Mouse (Mus musculus): Measurements from ENCODE around the gene Psg26. TPM values are rescaled to one million over a fixed set of nuclear protein-coding genes. Genes with fewer than 3 reads are reported as not detected.

Psg26 gene
- polyA plus RNA-seq (2015; fragmentation: Nextera tagmentation; extraction: Ambion mirVana): not detected in 2 replicates

GRCm38 (mm10) chr7:18484077-18484476 is at the start of gene Psg26:
Gene Psg26, minus strand, starts transcription at chr7:18484177.

GRCm38 (mm10) chr7:18532169-18532568 is 48.2 kb upstream of the Psg26 start, which contains the start of gene Psg25:
Gene Psg25, minus strand, starts transcription at chr7:18532269.

GRCm38 (mm10) chr7:18431941-18432340 is 52.0 kb downstream of the Psg26 start, which contains the start of gene Psg28:
Gene Psg28, minus strand, starts transcription at chr7:18432041.

Other genes with a start within 250 kb of the Psg26 start
- not detected in 2 replicates for gene Mill1, start 238.8 kb downstream of the Psg26 start, polyA plus RNA-seq (2015; fragmentation: Nextera tagmentation; extraction: Ambion mirVana)
- gene Psg18, start 129.2 kb downstream of the Psg26 start, polyA plus RNA-seq (2015; fragmentation: Nextera tagmentation; extraction: Ambion mirVana): not detected in 2 replicates
- not detected in 2 replicates for gene Psg28, start 52.1 kb downstream of the Psg26 start, polyA plus RNA-seq (2015; fragmentation: Nextera tagmentation; extraction: Ambion mirVana)
- gene Psg25, start 48.1 kb upstream of the Psg26 start, polyA plus RNA-seq (2015; fragmentation: Nextera tagmentation; extraction: Ambion mirVana): not detected in 2 replicates
- gene Psg27, start 83.1 kb upstream of the Psg26 start, polyA plus RNA-seq (2015; fragmentation: Nextera tagmentation; extraction: Ambion mirVana): not detected in 2 replicates
- gene Psg23, start 132.3 kb upstream of the Psg26 start, polyA plus RNA-seq (2015; fragmentation: Nextera tagmentation; extraction: Ambion mirVana): not detected in 2 replicates
- not detected in 2 replicates for gene Psg21, start 172.5 kb upstream of the Psg26 start, polyA plus RNA-seq (2015; fragmentation: Nextera tagmentation; extraction: Ambion mirVana)
- not detected in 2 replicates for gene Psg20, start 202.0 kb upstream of the Psg26 start, polyA plus RNA-seq (2015; fragmentation: Nextera tagmentation; extraction: Ambion mirVana)
- 0.08 TPM in 1 of 2 replicates, not detected in the other for gene Psg22, start 233.9 kb upstream of the Psg26 start, polyA plus RNA-seq (2015; fragmentation: Nextera tagmentation; extraction: Ambion mirVana)